Mouse (Mus musculus) stomach, postnatal 0 days (tissue): ENCODE measurements around the gene Gm28305.

ENCODE experiments used
- CTCF ChIP-seq: IDR thresholded peaks from 2 replicates; pipeline ENCODE4 v1.5.1; 2016; ENCODE audit warnings: antibody characterized with exemption, low read depth, mild to moderate bottlenecking, moderate library complexity
- EP300 ChIP-seq: optimal IDR thresholded peaks from 2 replicates; pipeline ENCODE3; 2016; ENCODE audit warnings: antibody characterized with exemption

- TF ChIP-seq CTCF (no peak), EP300 (no peak)
Measured at GRCm38 (mm10) chr9:104080038-104080437, 39.6 kb downstream of the Gm28305 start.
